ENCODE assay signal across 23 mouse cellular contexts in the genomic region with DNA sequence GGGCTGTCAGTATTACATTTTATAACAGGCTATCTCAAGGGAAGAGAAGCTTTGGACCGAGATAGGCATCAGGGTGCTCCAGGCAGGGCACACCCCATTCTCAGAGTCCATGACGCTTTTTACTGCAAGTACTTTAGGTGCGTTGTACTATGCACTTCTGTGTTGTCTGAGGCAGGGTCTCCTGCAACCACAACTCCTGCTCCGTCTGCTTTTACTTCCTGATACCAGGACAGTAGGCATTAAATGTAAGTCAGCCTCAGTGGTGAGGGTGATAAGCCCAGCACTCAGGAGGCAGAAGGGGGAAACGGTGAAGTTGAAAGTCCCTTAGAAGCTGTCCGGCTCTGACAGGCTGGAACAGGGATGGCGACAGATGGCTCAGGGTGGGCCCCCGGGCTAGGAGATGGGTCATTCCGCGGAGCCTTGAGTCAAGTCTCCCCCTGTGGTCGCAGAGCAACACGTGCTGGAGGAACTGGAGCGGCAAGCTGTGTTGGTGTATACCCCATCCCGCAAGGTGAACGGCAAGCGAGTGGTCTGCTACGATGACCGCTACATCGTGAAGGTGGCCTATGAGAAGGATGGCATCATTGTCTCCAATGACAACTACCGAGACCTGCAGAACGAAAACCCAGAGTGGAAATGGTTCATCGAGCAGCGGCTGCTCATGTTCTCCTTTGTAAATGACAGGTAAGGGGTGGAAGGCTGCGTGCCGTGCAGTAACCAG. TPM values are rescaled to one million over a fixed set of nuclear protein-coding genes. Genes with fewer than 3 reads are reported as not detected.
DNase-seq lines count a peak whose midpoint lies in the region; ATAC-seq and TF ChIP-seq lines count a peak whose summit lies in the region.
"Had no signal": no experiment of that assay in that cellular context is flagged by ENCODE, and none has a peak within 500 bp of the region (broad histone marks: within the 10 kb centered on the region; RNA-seq: fewer than 3 reads in every experiment).

No protein-coding gene starts in this region.

- H3K27ac ChIP-seq in liver, postnatal 0 days (ENCODE audit: low read depth): no peak overlapping the region
- no peak overlapping the region for H3K27ac ChIP-seq in liver, embryonic 11.5 days (ENCODE audit: low read depth, low read length)
- H3K27ac ChIP-seq in embryonic facial prominence, embryonic 14.5 days (replicated peaks; ENCODE audit: low read depth, low read length): 0 out of 2 replicates have a peak overlapping the region, but pooled peaks have one; percentile 35
- no peak overlapping the region for H3K27ac ChIP-seq in intestine, postnatal 0 days (ENCODE audit: low read depth, low read length)
- peak overlapping the region; percentile 71 for H3K27ac ChIP-seq in limb, embryonic 15.5 days
- H3K27ac ChIP-seq in midbrain, embryonic 16.5 days (ENCODE audit: low read length): no peak overlapping the region
- H3K27ac ChIP-seq: forebrain, embryonic 13.5 days; hindbrain, embryonic 12.5 days; left cerebral cortex, adult 2 months; liver, embryonic 14.5 days; lung, embryonic 15.5 days; midbrain, embryonic 15.5 days; stomach, embryonic 15.5 days had no signal

- H3K9me3 ChIP-seq in liver, postnatal 0 days (ENCODE audit: low read length): no peaks in the 10 kb centered on the region
- no peaks in the 10 kb centered on the region for H3K9me3 ChIP-seq in liver, embryonic 11.5 days (ENCODE audit: control insufficient read depth, low read length)
- no peaks in the 10 kb centered on the region for H3K9me3 ChIP-seq in embryonic facial prominence, embryonic 14.5 days (ENCODE audit: control insufficient read depth, low read length)
- no peaks in the 10 kb centered on the region for H3K9me3 ChIP-seq in intestine, postnatal 0 days (ENCODE audit: control insufficient read depth)
- no peaks in the 10 kb centered on the region for H3K9me3 ChIP-seq in limb, embryonic 15.5 days
- H3K9me3 ChIP-seq in midbrain, embryonic 16.5 days (replicated peaks; ENCODE audit: control insufficient read depth, low read length, poor library complexity, severe bottlenecking): no peaks in the 10 kb centered on the region
- H3K9me3 ChIP-seq: forebrain, embryonic 13.5 days; heart, embryonic 12.5 days; hindbrain, embryonic 12.5 days; lung, embryonic 15.5 days; midbrain, embryonic 15.5 days; stomach, embryonic 15.5 days had no signal

- peak; percentile 7 for DNase-seq in liver, postnatal 0 days
- no peak for DNase-seq in liver, embryonic 11.5 days (ENCODE audit: low spot score)
- no peak for DNase-seq in embryonic facial prominence, embryonic 14.5 days (ENCODE audit: low spot score)
- DNase-seq: adrenal gland, adult 8-10 months; cerebellum, adult 18-20 months; heart, postnatal 10 days; lung, postnatal 36 days; right cerebral cortex, adult 18-20 months; right cerebral cortex, postnatal 4 days had no signal

- no peak for TF ChIP-seq EP300 in liver, postnatal 0 days (IDR thresholded peaks at IDR 0.05; ENCODE audit: low read depth)

- no peak overlapping the region for H3K4me3 ChIP-seq in liver, postnatal 0 days (ENCODE audit: low read depth, low read length)
- no peak overlapping the region for H3K4me3 ChIP-seq in liver, embryonic 11.5 days (ENCODE audit: low read depth, low read length)
- no peak overlapping the region for H3K4me3 ChIP-seq in embryonic facial prominence, embryonic 14.5 days (ENCODE audit: low read depth, low read length)
- H3K4me3 ChIP-seq in intestine, postnatal 0 days (ENCODE audit: low read depth, low read length): no peak overlapping the region
- H3K4me3 ChIP-seq in limb, embryonic 15.5 days: no peak overlapping the region
- no peak overlapping the region for H3K4me3 ChIP-seq in midbrain, embryonic 16.5 days (ENCODE audit: low read depth, low read length)
- H3K4me3 ChIP-seq: forebrain, embryonic 13.5 days; heart, embryonic 12.5 days; hindbrain, embryonic 12.5 days; left cerebral cortex, adult 2 months; lung, embryonic 15.5 days; midbrain, embryonic 15.5 days; stomach, embryonic 15.5 days had no signal

- no peak overlapping the region for H3K9ac ChIP-seq in liver, postnatal 0 days (replicated peaks)
- H3K9ac ChIP-seq in liver, embryonic 11.5 days (ENCODE audit: low read depth, low read length): no peak overlapping the region
- H3K9ac ChIP-seq in embryonic facial prominence, embryonic 14.5 days (ENCODE audit: low read depth, low read length): no peak overlapping the region
- H3K9ac ChIP-seq in intestine, postnatal 0 days (ENCODE audit: low read depth, low read length): no peak overlapping the region
- no peak overlapping the region for H3K9ac ChIP-seq in limb, embryonic 15.5 days
- no peak overlapping the region for H3K9ac ChIP-seq in midbrain, embryonic 16.5 days (ENCODE audit: low read depth, low read length)
- H3K9ac ChIP-seq: forebrain, embryonic 13.5 days; heart, embryonic 12.5 days; hindbrain, embryonic 12.5 days; liver, embryonic 14.5 days; lung, embryonic 15.5 days; midbrain, embryonic 15.5 days; stomach, embryonic 15.5 days had no signal

- H3K36me3 ChIP-seq in liver, postnatal 0 days (replicated peaks; ENCODE audit: insufficient read depth, low read length): no peaks in the 10 kb centered on the region
- no peaks in the 10 kb centered on the region for H3K36me3 ChIP-seq in liver, embryonic 11.5 days (ENCODE audit: control insufficient read depth, insufficient read depth, low read length)
- no peaks in the 10 kb centered on the region for H3K36me3 ChIP-seq in embryonic facial prominence, embryonic 14.5 days (ENCODE audit: control insufficient read depth, insufficient read depth, low read length)
- peaks cover 3% of the 10 kb centered on the region; the same call in 1 of the 2 replicates for H3K36me3 ChIP-seq in intestine, postnatal 0 days (ENCODE audit: control insufficient read depth, insufficient read depth)
- H3K36me3 ChIP-seq in limb, embryonic 15.5 days: no peaks in the 10 kb centered on the region
- no peaks in the 10 kb centered on the region for H3K36me3 ChIP-seq in midbrain, embryonic 16.5 days (ENCODE audit: control insufficient read depth, insufficient read depth, low read length)
- H3K36me3 ChIP-seq: heart, embryonic 12.5 days; hindbrain, embryonic 12.5 days; lung, embryonic 15.5 days; midbrain, embryonic 15.5 days; stomach, embryonic 15.5 days had no signal

- WGBS in liver, postnatal 0 days (ENCODE audit: insufficient replicate concordance): 89% methylated on average over 25 of the region's 25 CpGs
- 89% methylated on average over 25 of the region's 25 CpGs for WGBS in liver, embryonic 11.5 days
- WGBS in embryonic facial prominence, embryonic 14.5 days: 90% methylated on average over 25 of the region's 25 CpGs
- WGBS in intestine, postnatal 0 days: 83% methylated on average over 25 of the region's 25 CpGs
- WGBS in limb, embryonic 15.5 days: 84% methylated on average over 25 of the region's 25 CpGs
- 93% methylated on average over 25 of the region's 25 CpGs for WGBS in midbrain, embryonic 16.5 days

- no peak overlapping the region for H3K4me2 ChIP-seq in liver, postnatal 0 days (ENCODE audit: low read depth, low read length)
- H3K4me2 ChIP-seq in liver, embryonic 11.5 days: no peak overlapping the region
- no peak overlapping the region for H3K4me2 ChIP-seq in embryonic facial prominence, embryonic 14.5 days (ENCODE audit: low read depth, low read length)
- no peak overlapping the region for H3K4me2 ChIP-seq in intestine, postnatal 0 days (replicated peaks; ENCODE audit: low read depth)
- no peak overlapping the region for H3K4me2 ChIP-seq in limb, embryonic 15.5 days
- no peak overlapping the region for H3K4me2 ChIP-seq in midbrain, embryonic 16.5 days (ENCODE audit: low read length)
- H3K4me2 ChIP-seq: forebrain, embryonic 13.5 days; heart, embryonic 12.5 days; hindbrain, embryonic 12.5 days; lung, embryonic 15.5 days; midbrain, embryonic 15.5 days; stomach, embryonic 15.5 days had no signal

- TF ChIP-seq CTCF in liver, postnatal 0 days (IDR thresholded peaks at IDR 0.05; ENCODE audit: low read depth): no peak
- TF ChIP-seq CTCF in intestine, postnatal 0 days (IDR thresholded peaks at IDR 0.05; ENCODE audit: low read depth): no peak

- no peak for ATAC-seq in liver, postnatal 0 days
- ATAC-seq in liver, embryonic 11.5 days (replicated peaks; ENCODE audit: low FRiP score): no peak
- no peak for ATAC-seq in embryonic facial prominence, embryonic 14.5 days (ENCODE audit: low read depth)
- peak; percentile 89 for ATAC-seq in intestine, postnatal 0 days
- ATAC-seq in limb, embryonic 15.5 days (ENCODE audit: insufficient number of reproducible peaks, low FRiP score, low TSS enrichment, low read depth): no peak
- ATAC-seq in midbrain, embryonic 16.5 days: no peak
- ATAC-seq in inflammation-experienced regulatory T-cells, adult 6 months: no peak
- ATAC-seq: activated CD4-positive, CD25-positive, alpha-beta regulatory T cell, adult 4 months; forebrain, embryonic 13.5 days; midbrain, embryonic 15.5 days had no signal

- H3K4me1 ChIP-seq in liver, postnatal 0 days (ENCODE audit: insufficient read depth): no peaks in the 10 kb centered on the region
- H3K4me1 ChIP-seq in liver, embryonic 11.5 days (replicated peaks; ENCODE audit: control insufficient read depth, insufficient read depth, low read length): no peaks in the 10 kb centered on the region
- H3K4me1 ChIP-seq in embryonic facial prominence, embryonic 14.5 days (ENCODE audit: control insufficient read depth, insufficient read depth, low read length): 0 out of 2 replicates have a peak, but pooled peaks cover 2% of the 10 kb centered on the region
- no peaks in the 10 kb centered on the region for H3K4me1 ChIP-seq in intestine, postnatal 0 days (replicated peaks; ENCODE audit: control insufficient read depth, insufficient read depth, low read length)
- peaks cover 19% of the 10 kb centered on the region for H3K4me1 ChIP-seq in limb, embryonic 15.5 days
- peaks cover 2% of the 10 kb centered on the region; the same call in 1 of the 2 replicates for H3K4me1 ChIP-seq in midbrain, embryonic 16.5 days (ENCODE audit: control insufficient read depth, insufficient read depth, low read length)

- peaks cover 5% of the 10 kb centered on the region; the same call in 1 of the 2 replicates for H3K27me3 ChIP-seq in liver, postnatal 0 days (ENCODE audit: insufficient read depth, low read length)
- peaks cover 7% of the 10 kb centered on the region for H3K27me3 ChIP-seq in liver, embryonic 11.5 days (replicated peaks; ENCODE audit: control insufficient read depth, insufficient read depth, low read length)
- peaks cover 9% of the 10 kb centered on the region for H3K27me3 ChIP-seq in embryonic facial prominence, embryonic 14.5 days (replicated peaks; ENCODE audit: control insufficient read depth, insufficient read depth, low read length)
- H3K27me3 ChIP-seq in intestine, postnatal 0 days (replicated peaks; ENCODE audit: control insufficient read depth, insufficient read depth, low read length): no peaks in the 10 kb centered on the region
- peaks cover 7% of the 10 kb centered on the region for H3K27me3 ChIP-seq in limb, embryonic 15.5 days
- no peaks in the 10 kb centered on the region for H3K27me3 ChIP-seq in midbrain, embryonic 16.5 days (ENCODE audit: control insufficient read depth, insufficient read depth, low read depth, low read length)

RNA-seq across cellular contexts. Expression of a gene that starts 29.8 kb away (rescaled TPM):
- 0.70 and 0.82 TPM in 2 replicates for polyA plus RNA-seq in liver, postnatal 0 days (2015; fragmentation: Nextera tagmentation; extraction: Ambion mirVana)
- polyA plus RNA-seq in liver, embryonic 11.5 days (2014; fragmentation: Nextera tagmentation; extraction: Ambion mirVana): 0.05 and 0.16 TPM in 2 replicates
- 0.11 and 0.24 TPM in 2 replicates for polyA plus RNA-seq in embryonic facial prominence, embryonic 14.5 days (2014; fragmentation: Nextera tagmentation; extraction: Ambion mirVana)
- 0.92 and 1.2 TPM in 2 replicates for polyA plus RNA-seq in intestine, postnatal 0 days (2015; fragmentation: Nextera tagmentation; extraction: Ambion mirVana)
- polyA plus RNA-seq in limb, embryonic 15.5 days (2015; fragmentation: Nextera tagmentation; extraction: Ambion mirVana): 0.12 and 0.37 TPM in 2 replicates
- 0.16 and 0.25 TPM in 2 replicates for polyA plus RNA-seq in midbrain, embryonic 16.5 days (2015; fragmentation: Nextera tagmentation; extraction: Ambion mirVana)
- polyA plus RNA-seq in inflammation-experienced regulatory T-cells, adult 6 months (2017; shearing (Covaris generic)): 10 to 100 TPM; 36.9 to 59.8 (median 48.1) TPM
- polyA plus RNA-seq: C2C12; forebrain, embryonic 13.5 days had no signal

Comparison
In these comparisons a context has a peak if more than half of its experiments do, and no peak if none do; other contexts are left out.
1. H3K27ac ChIP-seq: peak in embryonic facial prominence, embryonic 14.5 days (single experiment) and limb, embryonic 15.5 days (single experiment); none in liver, postnatal 0 days (single experiment), liver, embryonic 11.5 days (single experiment), intestine, postnatal 0 days (single experiment) and midbrain, embryonic 16.5 days (single experiment).
2. RNA of a gene that starts 29.8 kb away (polyA plus RNA-seq): 36.9 to 59.8 TPM in inflammation-experienced regulatory T-cells, adult 6 months; 0.92 to 1.2 TPM in intestine, postnatal 0 days, 0.70 to 0.82 TPM in liver, postnatal 0 days, 0.12 to 0.37 TPM in limb, embryonic 15.5 days, 0.16 to 0.25 TPM in midbrain, embryonic 16.5 days, 0.11 to 0.24 TPM in embryonic facial prominence, embryonic 14.5 days and 0.05 to 0.16 TPM in liver, embryonic 11.5 days; every median in the first group is over 10 times any median in the second.